Mouse (Mus musculus) bone marrow macrophage, adult 2 months (primary cell): ENCODE data around the gene Sec22a.

Source experiments
- CTCF ChIP-seq: IDR thresholded peaks from 2 replicates; pipeline ENCODE4 v1.5.1; 2012; ENCODE audit warnings: low read depth, mild to moderate bottlenecking, low read length, moderate library complexity
- POLR2A ChIP-seq: IDR thresholded peaks from 2 replicates; pipeline ENCODE4 v1.6.1; 2012; ENCODE audit warnings: mild to moderate bottlenecking, low read depth, low read length, borderline replicate concordance

DNA sequence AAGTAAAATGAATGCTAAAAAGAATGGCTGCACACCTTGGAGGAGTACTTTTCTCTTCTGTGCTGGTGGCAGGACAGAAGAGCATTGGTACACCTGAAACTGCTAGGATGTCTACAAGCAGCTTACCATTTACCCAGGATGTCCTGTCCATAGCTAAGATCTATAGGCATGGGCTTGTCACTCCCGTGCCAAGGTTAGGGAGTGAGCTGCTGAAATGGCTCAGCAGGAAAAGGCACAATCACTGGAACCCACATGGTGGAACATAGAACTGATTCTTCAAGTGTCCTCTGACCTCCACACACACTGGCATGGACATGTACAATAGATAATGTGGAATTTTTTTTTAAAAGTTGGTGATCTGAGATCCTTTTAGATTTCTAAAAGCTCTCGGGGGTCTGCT, 56.4 kb downstream of the Sec22a start:
- TF ChIP-seq CTCF (no peak), POLR2A (no peak)
